In the genomic region with DNA sequence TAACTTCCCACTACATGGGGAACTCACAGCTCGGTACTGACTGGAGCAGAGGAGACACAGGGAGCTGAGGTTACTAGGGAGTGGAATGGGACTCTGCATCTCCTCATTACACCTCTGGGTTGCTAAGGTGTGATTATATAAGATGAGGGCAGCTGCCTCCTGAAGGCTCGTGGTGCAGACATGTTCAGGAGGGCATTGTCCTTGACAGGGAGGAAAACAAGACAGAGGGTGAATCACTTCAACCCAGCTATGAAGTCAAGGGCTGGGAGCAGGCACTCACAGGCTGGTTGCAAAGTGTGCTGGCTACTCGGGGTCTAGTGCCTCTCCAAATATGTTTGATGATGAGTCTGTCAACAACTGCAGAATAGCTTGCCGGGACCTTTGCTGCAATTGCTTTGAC, we compare ENCODE assay signal across 17 mouse cellular contexts.
"Had no signal": no experiment of that assay in that cellular context is flagged by ENCODE, and none has a peak within 500 bp of the region (broad histone marks: within the 10 kb centered on the region; RNA-seq: fewer than 3 reads in every experiment).

No protein-coding gene starts in this region.

- ATAC-seq: liver, postnatal 0 days; lung, postnatal 0 days had no signal

- H3K4me1 ChIP-seq: megakaryocyte, embryonic 14.5 days had no signal

- H3K36me3 ChIP-seq: lung, embryonic 15.5 days; midbrain, embryonic 15.5 days; stomach, embryonic 15.5 days had no signal

- H3K9me3 ChIP-seq: lung, embryonic 15.5 days; megakaryocyte, embryonic 14.5 days; midbrain, embryonic 12.5 days; midbrain, embryonic 15.5 days; neural tube, embryonic 12.5 days; stomach, embryonic 15.5 days had no signal

- H3K4me2 ChIP-seq: lung, embryonic 15.5 days; midbrain, embryonic 12.5 days; midbrain, embryonic 15.5 days; neural tube, embryonic 12.5 days; stomach, embryonic 15.5 days had no signal

- H3K4me3 ChIP-seq: lung, embryonic 15.5 days; megakaryocyte, embryonic 14.5 days; midbrain, embryonic 12.5 days; midbrain, embryonic 15.5 days; neural tube, embryonic 12.5 days; stomach, embryonic 15.5 days had no signal

- H3K27me3 ChIP-seq: lung, embryonic 15.5 days; midbrain, embryonic 12.5 days; midbrain, embryonic 15.5 days; neural tube, embryonic 12.5 days; stomach, embryonic 15.5 days had no signal

- H3K27ac ChIP-seq: lung, embryonic 15.5 days; macrophage; midbrain, embryonic 12.5 days; midbrain, embryonic 15.5 days; neural tube, embryonic 12.5 days; stomach, embryonic 15.5 days; stomach, postnatal 0 days had no signal

- DNase-seq: liver, postnatal 0 days; lung, adult 2 months; lung, postnatal 14 days; lung, postnatal 36 days; right cerebral cortex, postnatal 14 days; thymus, adult 2 months; thymus, postnatal 25 days; thymus, postnatal 4 days had no signal

- H3K9ac ChIP-seq: liver, postnatal 0 days; lung, embryonic 15.5 days; midbrain, embryonic 12.5 days; midbrain, embryonic 15.5 days; neural tube, embryonic 12.5 days; stomach, embryonic 15.5 days had no signal
